Mouse (Mus musculus) liver, postnatal 0 days (tissue): ENCODE data around the gene Tspo. TPM values are rescaled to one million over a fixed set of nuclear protein-coding genes. Genes with fewer than 3 reads are reported as not detected.

Experiments
- ATAC-seq: fragments of 200-750 bp; cut with Nextera tagmentation; 2 replicates; pipeline ENCODE4 v1.8.0; 2017; ENCODE audit warnings: mild to moderate bottlenecking, moderate library complexity
- DNase-seq: peaks from one replicate; pipeline ENCODE4 v3.0.0-alpha.2; 2016
- H3K27ac ChIP-seq: fragments of 300-500 bp; sonication (generic); 2 replicates; pipeline ENCODE4 v1.5.1; 2014; ENCODE audit warnings: antibody characterized with exemption, moderate library complexity, mild to moderate bottlenecking, low read depth
- H3K27me3 ChIP-seq: fragments of 300-500 bp; sonication (generic); 2 replicates; pipeline ENCODE4 v1.6.1; 2014; ENCODE audit warnings: low read length, control low read depth, mixed read lengths; ENCODE audit not compliant: insufficient read depth
- H3K36me3 ChIP-seq: fragments of 300-500 bp; sonication (generic); replicated peaks from 2 replicates; pipeline ENCODE4 v1.6.1; 2014; ENCODE audit warnings: mild to moderate bottlenecking, control low read depth, low read length, moderate library complexity, mixed read lengths; ENCODE audit not compliant: insufficient read depth
- H3K4me1 ChIP-seq: fragments of 300-500 bp; sonication (generic); 2 replicates; pipeline ENCODE4 v1.6.1; 2014; ENCODE audit warnings: antibody characterized with exemption, mild to moderate bottlenecking, control low read depth; ENCODE audit not compliant: insufficient read depth
- H3K4me2 ChIP-seq: fragments of 300-500 bp; sonication (generic); 2 replicates; pipeline ENCODE4 v1.6.1; 2014; ENCODE audit warnings: low read depth, mild to moderate bottlenecking, low read length, moderate library complexity, mixed read lengths
- H3K4me3 ChIP-seq: fragments of 300-500 bp; sonication (generic); 2 replicates; pipeline ENCODE4 v1.5.1; 2014; ENCODE audit warnings: low read depth, low read length
- H3K9ac ChIP-seq: fragments of 300-500 bp; sonication (generic); replicated peaks from 2 replicates; pipeline ENCODE4 v1.6.1; 2014; ENCODE audit warnings: mild to moderate bottlenecking, moderate library complexity
- H3K9me3 ChIP-seq: fragments of 300-500 bp; sonication (generic); 2 replicates; pipeline ENCODE4 v1.6.1; 2016; ENCODE audit warnings: mild to moderate bottlenecking, control low read depth, low read length, mixed read lengths
- CTCF ChIP-seq: sonication (generic); IDR thresholded peaks from 2 replicates; pipeline ENCODE4 v1.5.1; 2016; ENCODE audit warnings: antibody characterized with exemption, low read depth
- EP300 ChIP-seq: IDR thresholded peaks from 2 replicates; pipeline ENCODE4 v1.6.1; 2016; ENCODE audit warnings: antibody characterized with exemption, low read depth, mild to moderate bottlenecking
- WGBS: fragments of 180-500 bp; shearing (Covaris S2); extraction: QIAGEN DNeasy Blood & Tissue Kit; methylation state at CpG from one replicate; pipeline ENCODE4 v1.1.7; 2014; ENCODE audit not compliant: insufficient replicate concordance; 5-methylcytosine and 5-hydroxymethylcytosine counted together
- polyA plus RNA-seq: library from polyadenylated mRNA; unstranded; fragments of >200 nt; fragmentation: Nextera tagmentation; extraction: Ambion mirVana; gene quantifications from 2 replicates; pipeline ENCODE4 v1.2.1, GENCODE M21; 2015

Gene Tspo
- polyA plus RNA-seq, 1 experiment from 2014 or later = 183 TPM

DNA sequence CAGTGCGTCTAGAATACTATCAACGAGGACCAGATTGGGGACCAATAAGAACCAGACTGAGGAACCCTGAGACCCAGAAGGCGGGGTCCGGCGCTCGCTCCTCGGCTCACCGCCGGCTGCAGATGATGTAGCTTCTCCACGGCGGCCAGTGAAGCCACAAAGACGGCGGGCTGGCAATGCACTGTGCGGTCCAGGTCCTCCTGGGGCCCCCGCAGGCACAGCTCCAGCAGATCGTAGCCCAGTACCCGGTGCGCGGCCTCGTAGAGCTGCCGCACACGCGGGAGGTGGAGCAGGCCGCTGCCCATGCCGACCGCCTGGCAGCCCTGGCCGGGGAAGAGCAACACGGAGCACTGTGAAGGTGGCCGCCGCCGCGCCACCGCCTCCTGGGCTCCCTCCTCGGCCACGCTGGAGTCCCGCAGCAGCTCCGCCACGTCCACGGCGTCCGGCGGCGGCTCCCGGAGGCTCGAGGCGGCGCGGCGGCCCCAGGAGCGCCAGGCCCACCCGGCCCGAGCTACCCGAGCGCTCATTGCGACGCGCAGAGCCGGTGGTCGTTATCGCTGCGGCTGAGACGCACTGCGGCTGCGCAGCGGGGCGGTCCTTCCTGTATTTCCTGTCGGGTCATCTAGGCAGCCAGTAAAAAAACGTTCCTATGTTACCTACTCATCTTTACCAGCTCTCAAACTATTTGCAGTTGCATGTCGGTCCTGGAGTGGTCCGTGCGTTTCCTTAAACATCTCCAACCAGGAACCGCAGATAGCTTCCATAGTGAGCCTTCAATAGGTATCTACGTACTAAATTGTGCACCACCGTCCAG is 8.0 kb upstream of the Tspo start:
- no peaks in the 10 kb centered on the region for H3K9me3 ChIP-seq
- peak overlapping the region; percentile 85 for H3K4me3 ChIP-seq
- H3K36me3 ChIP-seq = peaks cover 3% of the 10 kb centered on the region
- H3K27ac ChIP-seq = peak overlapping the region; percentile 89
- DNase-seq (peak; percentile 91), ATAC-seq (peak; percentile 92)
- TF ChIP-seq EP300 (no peak), CTCF (no peak)
- WGBS = under 1% methylated on average over 61 of the region's 74 CpGs
- peak overlapping the region; percentile 96 for H3K4me2 ChIP-seq
- no peaks in the 10 kb centered on the region for H3K27me3 ChIP-seq
- peaks cover 11% of the 10 kb centered on the region for H3K4me1 ChIP-seq
- peak overlapping the region; percentile 92 for H3K9ac ChIP-seq

DNA sequence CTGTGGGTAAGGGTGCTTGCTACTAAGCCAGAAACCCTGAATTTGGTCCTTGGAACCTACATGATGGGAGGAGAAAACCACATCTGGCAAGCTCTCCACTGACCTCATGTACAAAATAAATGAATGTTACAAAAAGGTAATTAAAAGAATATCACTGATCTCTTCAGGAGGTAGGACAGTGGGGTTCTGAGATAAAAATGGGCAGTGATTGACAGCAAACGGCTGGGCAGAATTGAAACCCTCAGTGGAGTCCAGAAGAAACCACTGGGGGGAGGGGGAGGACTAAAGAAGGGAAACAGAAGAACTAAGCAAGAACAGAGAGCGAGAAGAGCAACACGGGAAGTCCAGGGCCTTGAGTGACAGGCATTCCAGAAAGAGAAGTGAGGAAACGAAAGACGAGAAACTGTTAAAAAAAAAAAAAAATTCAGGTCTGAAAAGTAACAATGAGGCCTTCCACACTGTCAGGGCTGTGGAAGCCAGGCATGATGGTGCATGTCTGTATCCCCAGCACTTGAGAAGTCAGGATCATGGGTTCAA is 2.4 kb upstream of the Tspo start:
- H3K27me3 ChIP-seq = no peaks in the 10 kb centered on the region
- TF ChIP-seq EP300 (no peak), CTCF (0 out of 2 replicates have a peak, but pooled peaks have one; percentile 4)
- peaks cover 27% of the 10 kb centered on the region for H3K4me1 ChIP-seq
- ATAC-seq (no peak), DNase-seq (no peak)
- H3K9ac ChIP-seq = no peak overlapping the region
- H3K4me2 ChIP-seq = no peak overlapping the region
- H3K36me3 ChIP-seq = no peaks in the 10 kb centered on the region
- WGBS = 30% methylated on average over 5 of the region's 5 CpGs
- H3K9me3 ChIP-seq = no peaks in the 10 kb centered on the region
- H3K4me3 ChIP-seq = no peak overlapping the region
- H3K27ac ChIP-seq = peak overlapping the region; percentile 14; the same call in 1 of the 2 replicates

DNA sequence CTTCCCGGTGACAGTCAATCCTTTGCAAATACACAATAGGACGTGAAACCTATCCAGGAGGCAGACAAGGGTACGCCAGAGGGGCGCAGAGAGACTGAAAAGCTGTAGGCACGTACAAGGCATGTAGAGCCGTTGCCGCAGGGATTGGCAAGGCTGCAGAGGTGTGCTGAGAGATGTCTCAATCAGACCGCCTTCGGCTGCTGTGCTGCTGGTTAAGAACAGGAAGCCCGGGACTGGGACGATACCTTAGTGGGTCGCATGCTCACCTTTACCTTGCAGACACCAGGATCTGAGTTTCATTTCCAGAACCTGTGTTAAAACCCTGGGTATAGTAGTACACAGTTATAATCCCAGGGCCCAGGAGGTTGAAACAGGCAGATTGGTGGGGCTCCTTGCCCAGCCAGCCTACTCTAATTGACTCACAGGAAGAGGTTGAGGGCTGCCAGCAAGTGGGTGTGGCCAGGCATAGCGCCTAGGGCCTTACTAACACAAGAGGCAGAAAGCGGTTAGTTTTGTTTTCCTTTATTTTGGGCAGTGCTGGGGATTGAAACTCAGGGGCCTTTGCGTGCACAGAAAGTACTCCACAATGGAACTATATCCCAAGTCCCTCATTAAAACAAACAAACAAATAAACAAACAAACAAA is 644 bp upstream of the Tspo start:
- H3K4me1 ChIP-seq = peaks cover 30% of the 10 kb centered on the region
- DNase-seq (peak; percentile 82), ATAC-seq (peak; percentile 68)
- no peaks in the 10 kb centered on the region for H3K27me3 ChIP-seq
- TF ChIP-seq EP300 (no peak), CTCF (no peak)
- H3K36me3 ChIP-seq = no peaks in the 10 kb centered on the region
- peak overlapping the region; percentile 94 for H3K27ac ChIP-seq
- H3K4me2 ChIP-seq = peak overlapping the region; percentile 90
- H3K9ac ChIP-seq = peak overlapping the region; percentile 75
- WGBS = 19% methylated on average over 15 of the region's 15 CpGs
- H3K4me3 ChIP-seq = peak overlapping the region; percentile 72
- no peaks in the 10 kb centered on the region for H3K9me3 ChIP-seq

DNA sequence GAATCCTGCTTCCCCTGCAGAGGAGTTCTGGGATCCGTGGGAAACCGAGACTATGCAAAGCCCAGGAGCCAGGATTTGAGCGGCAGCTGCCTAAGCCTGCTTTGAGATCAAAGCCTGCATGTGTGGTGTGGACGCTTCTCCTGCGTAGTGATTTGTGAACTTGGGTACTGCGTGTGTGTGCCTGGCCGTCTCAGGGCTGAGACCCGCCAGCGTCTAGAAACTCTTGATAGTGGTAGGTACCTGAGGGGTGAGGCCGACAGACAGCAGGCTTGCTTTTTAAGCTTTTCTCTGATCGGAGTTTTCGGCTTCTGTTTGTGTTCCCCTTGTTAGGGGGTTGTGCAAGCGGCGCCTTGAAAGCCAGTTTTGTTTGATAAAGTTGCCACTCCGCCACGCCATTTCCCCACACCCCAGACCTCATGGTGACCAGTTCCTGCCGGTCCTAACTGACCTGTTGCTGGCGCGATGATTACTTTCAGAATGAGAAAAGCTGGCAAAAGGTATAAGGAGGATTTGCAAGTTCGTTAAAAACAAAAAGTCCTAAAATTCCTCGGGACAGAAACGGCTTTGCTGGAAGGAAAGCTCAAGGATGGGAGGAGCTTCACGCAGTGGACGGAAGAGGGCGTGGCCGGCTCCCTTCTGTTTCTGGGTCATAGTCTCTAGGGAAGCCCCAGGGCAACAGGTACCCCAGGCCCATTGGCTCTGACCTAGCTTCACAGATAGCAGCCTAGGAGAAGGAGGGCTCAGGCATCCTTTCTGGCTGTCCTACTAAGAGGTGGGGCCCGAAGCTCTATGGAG is 662 bp downstream of the Tspo start:
- Histone ChIP-seq H3K4me2 (peak overlapping the region; percentile 90), H3K36me3 (no peaks in the 10 kb centered on the region), H3K9ac (peak overlapping the region; percentile 75), H3K9me3 (no peaks in the 10 kb centered on the region), H3K27me3 (no peaks in the 10 kb centered on the region), H3K27ac (peak overlapping the region; percentile 94), H3K4me3 (peak overlapping the region; percentile 72), H3K4me1 (peaks cover 30% of the 10 kb centered on the region)
- WGBS = 2% methylated on average over 27 of the region's 27 CpGs
- TF ChIP-seq EP300 (no peak), CTCF (no peak)
- peak; percentile 70 for DNase-seq
- ATAC-seq = peak; percentile 27

DNA sequence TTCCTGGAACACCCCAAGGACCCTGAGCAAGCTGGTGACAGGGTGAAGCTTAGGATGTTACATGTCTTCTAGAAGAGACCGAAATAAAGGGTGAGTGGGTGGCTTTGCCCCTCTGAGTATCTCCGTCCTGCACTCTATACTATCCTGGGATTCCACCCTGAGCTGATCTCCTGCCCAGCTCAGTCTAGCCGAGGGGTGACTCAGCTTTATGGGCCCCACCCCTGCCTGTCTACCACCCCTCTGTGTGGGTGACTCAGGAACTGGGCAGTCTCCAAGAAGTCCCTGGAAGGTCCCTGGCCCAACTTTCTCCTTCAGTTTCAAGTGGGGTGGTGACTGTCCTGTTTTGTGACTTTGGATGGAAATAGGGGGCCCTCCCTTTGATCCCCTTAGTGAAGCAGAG is 2.0 kb downstream of the Tspo start:
- DNase-seq = peak; percentile 56
- H3K4me2 ChIP-seq = peak overlapping the region; percentile 90
- peaks cover 30% of the 10 kb centered on the region for H3K4me1 ChIP-seq
- ATAC-seq = peak; percentile 70
- H3K4me3 ChIP-seq = peak overlapping the region; percentile 11; the same call in 1 of the 2 replicates
- WGBS = 57% methylated on average over 3 of the region's 3 CpGs
- no peaks in the 10 kb centered on the region for H3K36me3 ChIP-seq
- peak overlapping the region; percentile 59 for H3K9ac ChIP-seq
- peak overlapping the region; percentile 65 for H3K27ac ChIP-seq
- no peak for TF ChIP-seq CTCF
- TF ChIP-seq EP300 = no peak
- H3K9me3 ChIP-seq = no peaks in the 10 kb centered on the region
- H3K27me3 ChIP-seq = no peaks in the 10 kb centered on the region
